Mouse (Mus musculus) embryo, embryonic 11.5 days (tissue): ENCODE data around the gene Plin3.

Experiments used
- DNase-seq: peaks from one replicate; pipeline ENCODE4 v3.0.0-alpha.2; 2012; ENCODE audit warnings: low read depth, low spot score

Plin3 gene

GRCm38 (mm10) chr17:56251136-56251829 is 41.4 kb downstream of the Plin3 start:
- peak; percentile 43 for DNase-seq

GRCm38 (mm10) chr17:56245608-56246007 is 47.1 kb downstream of the Plin3 start:
- DNase-seq, result no peak

GRCm38 (mm10) chr17:56241541-56242401 is 50.9 kb downstream of the Plin3 start:
- peak; percentile 84 for DNase-seq

DNA sequence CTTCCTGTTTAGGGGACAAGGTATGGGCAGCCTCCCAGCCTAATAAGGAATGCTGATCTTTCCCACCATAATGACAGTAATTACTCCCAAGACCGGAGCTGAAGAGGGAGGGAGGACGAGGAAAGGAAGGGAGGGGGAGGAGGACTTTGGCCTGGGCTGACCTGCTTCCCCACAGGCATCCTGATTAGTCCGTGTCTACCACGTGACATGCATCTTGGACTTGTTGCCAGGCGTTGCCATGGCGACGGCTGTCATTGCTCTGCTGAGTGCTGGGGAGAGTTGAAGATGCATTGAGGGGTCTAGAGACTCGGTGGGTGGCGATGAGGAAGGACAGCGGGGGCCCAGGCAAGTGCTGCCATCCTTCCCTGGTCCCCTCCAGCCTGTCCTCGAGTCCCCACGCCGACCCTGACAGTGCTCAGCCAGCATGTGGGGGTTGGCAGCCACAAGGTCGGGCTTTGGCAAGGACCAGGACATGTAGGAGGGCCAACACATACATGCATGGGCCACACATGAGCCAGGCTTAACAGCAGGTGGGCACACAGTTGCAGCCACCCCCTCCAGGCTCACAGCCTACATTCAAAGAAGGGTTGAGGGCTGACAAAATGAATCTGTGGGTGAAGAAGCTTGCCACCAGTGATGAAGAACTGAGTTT is 58.7 kb downstream of the Plin3 start:
- DNase-seq, result peak; percentile 71

- DNase-seq, result no peak
Observed at GRCm38 (mm10) chr17:56233389-56233788, 59.3 kb downstream of the Plin3 start.

DNA sequence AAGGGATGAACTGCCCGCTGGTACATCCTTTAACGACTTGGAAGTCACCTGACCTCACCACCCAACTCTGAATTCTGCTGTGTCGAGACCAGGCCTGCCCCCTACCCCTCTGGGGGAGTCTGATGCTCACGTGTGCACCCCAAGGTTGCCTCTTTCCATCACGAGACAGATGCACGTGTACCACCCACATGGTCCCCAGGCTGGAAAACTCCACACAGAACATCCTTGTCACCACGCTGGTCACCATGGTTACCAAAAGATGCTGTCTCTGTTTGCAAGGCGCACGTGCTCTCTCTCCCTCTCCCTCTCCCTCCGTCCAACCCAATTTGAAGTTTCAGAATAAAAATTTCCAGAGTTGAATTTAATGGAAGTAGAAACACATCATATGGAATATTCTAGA is 62.7 kb downstream of the Plin3 start:
- no peak for DNase-seq
